Comparison of ENCODE assay signal across 19 mouse cellular contexts in the genomic region with DNA sequence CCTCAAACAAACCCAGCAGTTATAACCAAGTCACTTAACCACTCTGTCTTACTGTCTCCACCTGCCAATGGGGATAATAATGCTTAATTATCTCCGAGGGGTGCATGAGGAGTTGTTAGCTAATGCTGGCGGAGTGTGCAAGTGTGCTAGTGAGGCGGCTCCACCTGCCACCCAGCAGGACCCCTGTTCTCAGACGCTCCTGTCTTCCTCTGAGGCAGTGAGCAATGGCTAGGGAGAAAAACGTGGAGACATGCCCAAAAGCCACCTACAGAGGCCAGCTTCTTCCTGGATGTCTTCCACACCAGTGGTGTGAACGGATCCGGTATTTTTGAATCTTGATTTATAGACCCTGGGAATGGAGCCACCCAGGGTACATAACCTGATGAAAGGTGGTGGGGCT.
DNase-seq lines count a peak whose midpoint lies in the region; ATAC-seq and TF ChIP-seq lines count a peak whose summit lies in the region.
"Had no signal": no experiment of that assay in that cellular context is flagged by ENCODE, and none has a peak within 500 bp of the region (broad histone marks: within the 10 kb centered on the region; RNA-seq: fewer than 3 reads in every experiment).

No protein-coding gene starts in this region.

- no peak for TF ChIP-seq POLR2A in brain, embryonic 14.5 days (IDR thresholded peaks at IDR 0.05; ENCODE audit: borderline replicate concordance, extremely low read depth, insufficient read depth, insufficient read length, poor library complexity, severe bottlenecking)

- TF ChIP-seq CTCF in brain, embryonic 14.5 days (IDR thresholded peaks at IDR 0.05; ENCODE audit: borderline replicate concordance, extremely low read depth, insufficient read depth, insufficient read length) = no peak

- H3K36me3 ChIP-seq in intestine, embryonic 16.5 days (ENCODE audit: control insufficient read depth, insufficient read depth, low read length) = no peaks in the 10 kb centered on the region
- H3K36me3 ChIP-seq: embryonic facial prominence, embryonic 10.5 days; G1E; intestine, embryonic 15.5 days; limb, embryonic 12.5 days; midbrain, embryonic 10.5 days had no signal

- no peak overlapping the region for H3K4me2 ChIP-seq in intestine, embryonic 16.5 days (ENCODE audit: low read depth, low read length)
- H3K4me2 ChIP-seq: heart, embryonic 11.5 days; intestine, embryonic 15.5 days; limb, embryonic 12.5 days had no signal

- H3K4me1 ChIP-seq in intestine, embryonic 16.5 days (ENCODE audit: control insufficient read depth, insufficient read depth, low read length) = no peaks in the 10 kb centered on the region
- H3K4me1 ChIP-seq: intestine, embryonic 15.5 days had no signal

- no peak overlapping the region for H3K27ac ChIP-seq in intestine, embryonic 16.5 days (ENCODE audit: low read length)
- H3K27ac ChIP-seq: embryonic facial prominence, embryonic 10.5 days; intestine, embryonic 15.5 days; limb, embryonic 12.5 days; midbrain, embryonic 10.5 days had no signal

- peak; percentile 19 for DNase-seq in cerebellum, adult 11-12 months
- DNase-seq in heart, adult 11 months = peak; percentile 65
- DNase-seq in heart, adult 18-20 months = no peak
- DNase-seq in brain, embryonic 14.5 days (ENCODE audit: low read depth) = peak; percentile 69
- peak; percentile 55 to 72 for DNase-seq in cerebellum, postnatal 14 days
- DNase-seq in right cerebral cortex, adult 18-20 months = no peak
- DNase-seq: adrenal gland, postnatal 10 days; heart, postnatal 10 days; lung, adult 18-20 months; thymus, postnatal 14 days had no signal

- 64% methylated on average over 7 of the region's 7 CpGs for WGBS in intestine, embryonic 16.5 days

- ATAC-seq in cerebellum, adult (ENCODE audit: insufficient number of reproducible peaks, low FRiP score, low TSS enrichment) = no peak
- no peak for ATAC-seq in intestine, embryonic 16.5 days
- ATAC-seq: activated CD4-positive, CD25-positive, alpha-beta regulatory T cell, adult 4 months; intestine, embryonic 15.5 days had no signal

- no peaks in the 10 kb centered on the region for H3K9me3 ChIP-seq in intestine, embryonic 16.5 days (ENCODE audit: control insufficient read depth, low read length)
- H3K9me3 ChIP-seq: embryonic facial prominence, embryonic 10.5 days; intestine, embryonic 15.5 days; limb, embryonic 12.5 days; midbrain, embryonic 10.5 days had no signal

- no peak overlapping the region for H3K4me3 ChIP-seq in intestine, embryonic 16.5 days (ENCODE audit: low read length)
- H3K4me3 ChIP-seq: embryonic facial prominence, embryonic 10.5 days; intestine, embryonic 15.5 days; limb, embryonic 12.5 days; midbrain, embryonic 10.5 days had no signal

- no peak overlapping the region for H3K9ac ChIP-seq in intestine, embryonic 16.5 days (ENCODE audit: low read depth, low read length)
- H3K9ac ChIP-seq: intestine, embryonic 15.5 days; limb, embryonic 12.5 days had no signal

- no peaks in the 10 kb centered on the region for H3K27me3 ChIP-seq in intestine, embryonic 16.5 days (replicated peaks; ENCODE audit: control insufficient read depth, insufficient read depth, low read length)
- H3K27me3 ChIP-seq: intestine, embryonic 15.5 days had no signal

Comparison
In these comparisons a context has a peak if more than half of its experiments do, and no peak if none do; other contexts are left out.
1. DNase-seq: peak in cerebellum, adult 11-12 months (single experiment), heart, adult 11 months (single experiment), brain, embryonic 14.5 days (single experiment) and cerebellum, postnatal 14 days (2 of 2); none in heart, adult 18-20 months (0 of 2) and right cerebral cortex, adult 18-20 months (single experiment).